Mouse (Mus musculus) liver, postnatal 0 days (tissue): ENCODE measurements around the gene Gdpd1. TPM values are rescaled to one million over a fixed set of nuclear protein-coding genes. Genes with fewer than 3 reads are reported as not detected.

Experiments used
- ATAC-seq: fragments of 200-750 bp; cut with Nextera tagmentation; 2 replicates; pipeline ENCODE4 v1.8.0; 2017; ENCODE audit warnings: mild to moderate bottlenecking, moderate library complexity
- DNase-seq: peaks from one replicate; pipeline ENCODE4 v3.0.0-alpha.2; 2016
- H3K27ac ChIP-seq: fragments of 300-500 bp; sonication (generic); 2 replicates; pipeline ENCODE4 v1.5.1; 2014; ENCODE audit warnings: antibody characterized with exemption, moderate library complexity, mild to moderate bottlenecking, low read depth
- H3K27me3 ChIP-seq: fragments of 300-500 bp; sonication (generic); 2 replicates; pipeline ENCODE4 v1.6.1; 2014; ENCODE audit warnings: low read length, control low read depth, mixed read lengths; ENCODE audit not compliant: insufficient read depth
- H3K36me3 ChIP-seq: fragments of 300-500 bp; sonication (generic); replicated peaks from 2 replicates; pipeline ENCODE4 v1.6.1; 2014; ENCODE audit warnings: mild to moderate bottlenecking, control low read depth, low read length, moderate library complexity, mixed read lengths; ENCODE audit not compliant: insufficient read depth
- H3K4me1 ChIP-seq: fragments of 300-500 bp; sonication (generic); 2 replicates; pipeline ENCODE4 v1.6.1; 2014; ENCODE audit warnings: antibody characterized with exemption, mild to moderate bottlenecking, control low read depth; ENCODE audit not compliant: insufficient read depth
- H3K4me2 ChIP-seq: fragments of 300-500 bp; sonication (generic); 2 replicates; pipeline ENCODE4 v1.6.1; 2014; ENCODE audit warnings: low read depth, mild to moderate bottlenecking, low read length, moderate library complexity, mixed read lengths
- H3K4me3 ChIP-seq: fragments of 300-500 bp; sonication (generic); 2 replicates; pipeline ENCODE4 v1.5.1; 2014; ENCODE audit warnings: low read depth, low read length
- H3K9ac ChIP-seq: fragments of 300-500 bp; sonication (generic); replicated peaks from 2 replicates; pipeline ENCODE4 v1.6.1; 2014; ENCODE audit warnings: mild to moderate bottlenecking, moderate library complexity
- H3K9me3 ChIP-seq: fragments of 300-500 bp; sonication (generic); 2 replicates; pipeline ENCODE4 v1.6.1; 2016; ENCODE audit warnings: mild to moderate bottlenecking, control low read depth, low read length, mixed read lengths
- CTCF ChIP-seq: sonication (generic); IDR thresholded peaks from 2 replicates; pipeline ENCODE4 v1.5.1; 2016; ENCODE audit warnings: antibody characterized with exemption, low read depth
- EP300 ChIP-seq: IDR thresholded peaks from 2 replicates; pipeline ENCODE4 v1.6.1; 2016; ENCODE audit warnings: antibody characterized with exemption, low read depth, mild to moderate bottlenecking
- WGBS: fragments of 180-500 bp; shearing (Covaris S2); extraction: QIAGEN DNeasy Blood & Tissue Kit; methylation state at CpG from one replicate; pipeline ENCODE4 v1.1.7; 2014; ENCODE audit not compliant: insufficient replicate concordance; 5-methylcytosine and 5-hydroxymethylcytosine counted together
- polyA plus RNA-seq: library from polyadenylated mRNA; unstranded; fragments of >200 nt; fragmentation: Nextera tagmentation; extraction: Ambion mirVana; gene quantifications from 2 replicates; pipeline ENCODE4 v1.2.1, GENCODE M21; 2015

Gdpd1 gene
- polyA plus RNA-seq, 1 experiment from 2014 or later = 2.7 TPM

GRCm38 (mm10) chr11:87007371-87007770 is 66.5 kb downstream of the Gdpd1 start:
- H3K27ac ChIP-seq = no peak overlapping the region
- TF ChIP-seq EP300 = no peak
- no peak for TF ChIP-seq CTCF
- H3K4me3 ChIP-seq = no peak overlapping the region
- no peaks in the 10 kb centered on the region for H3K36me3 ChIP-seq
- H3K27me3 ChIP-seq = no peaks in the 10 kb centered on the region
- ATAC-seq (no peak), DNase-seq (no peak)
- H3K9ac ChIP-seq = no peak overlapping the region
- 60% methylated on average over 8 of the region's 8 CpGs for WGBS
- H3K4me1 ChIP-seq = no peaks in the 10 kb centered on the region
- H3K9me3 ChIP-seq = no peaks in the 10 kb centered on the region
- no peak overlapping the region for H3K4me2 ChIP-seq

DNA sequence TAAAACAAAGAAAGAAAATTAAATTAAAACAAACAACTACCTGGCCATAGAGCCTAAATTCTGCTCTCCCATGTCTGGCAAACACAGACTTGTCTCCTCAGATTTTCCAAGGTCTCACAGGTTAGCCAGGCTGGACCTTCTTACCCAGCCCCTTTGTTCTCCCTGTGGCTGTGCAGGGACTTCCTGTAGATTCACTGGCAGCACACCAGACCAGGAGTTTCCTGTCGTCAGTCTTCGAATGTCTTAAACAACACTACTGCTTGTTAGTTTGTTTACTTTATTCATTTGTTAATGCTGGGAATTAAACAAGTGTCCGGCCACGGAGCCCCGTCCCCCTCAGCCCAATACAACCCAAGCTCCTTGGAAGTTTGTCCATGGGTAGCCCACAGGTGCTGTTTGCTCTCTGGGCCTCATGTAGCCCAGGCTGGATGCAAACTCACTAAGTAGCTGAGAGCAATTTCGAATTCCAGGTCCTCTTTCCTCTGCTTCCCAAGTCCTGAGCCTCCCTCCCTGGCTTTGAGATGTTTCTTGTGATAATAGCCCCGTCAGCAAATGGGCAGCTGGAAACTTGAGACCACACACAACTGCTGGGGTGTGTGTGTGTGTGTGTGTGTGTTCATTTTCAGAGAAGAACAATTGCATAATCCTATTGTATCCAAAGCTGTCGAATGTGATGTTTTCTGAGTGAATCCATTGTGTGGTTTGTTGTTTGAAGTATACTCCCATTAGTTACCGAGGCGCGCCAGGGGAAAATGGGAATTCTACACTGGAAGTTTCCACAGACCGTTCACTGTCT is 68.7 kb downstream of the Gdpd1 start:
- no peak for ATAC-seq
- Histone ChIP-seq H3K36me3 (no peaks in the 10 kb centered on the region), H3K9me3 (no peaks in the 10 kb centered on the region), H3K4me2 (no peak overlapping the region), H3K4me1 (no peaks in the 10 kb centered on the region), H3K4me3 (no peak overlapping the region), H3K9ac (no peak overlapping the region), H3K27ac (no peak overlapping the region), H3K27me3 (no peaks in the 10 kb centered on the region)
- no peak for TF ChIP-seq EP300
- TF ChIP-seq CTCF = no peak
- no peak for DNase-seq
- 52% methylated on average over 12 of the region's 12 CpGs for WGBS

GRCm38 (mm10) chr11:87002078-87002829 is 71.6 kb downstream of the Gdpd1 start:
- no peak overlapping the region for H3K4me2 ChIP-seq
- no peak for DNase-seq
- 69% methylated on average over 10 of the region's 10 CpGs for WGBS

GRCm38 (mm10) chr11:87001217-87001616 is 72.6 kb downstream of the Gdpd1 start:
- DNase-seq (no peak), ATAC-seq (no peak)
- Histone ChIP-seq H3K4me3 (no peak overlapping the region), H3K27me3 (no peaks in the 10 kb centered on the region), H3K27ac (no peak overlapping the region), H3K4me2 (no peak overlapping the region), H3K9ac (no peak overlapping the region), H3K36me3 (no peaks in the 10 kb centered on the region), H3K4me1 (no peaks in the 10 kb centered on the region), H3K9me3 (no peaks in the 10 kb centered on the region)
- 54% methylated on average over 8 of the region's 8 CpGs for WGBS
- TF ChIP-seq CTCF (no peak), EP300 (no peak)

More at GRCm38 (mm10) chr11:87002078-87002829, 71.6 kb downstream of the Gdpd1 start:
- Histone ChIP-seq H3K9me3 (no peaks in the 10 kb centered on the region), H3K27ac (no peak overlapping the region), H3K27me3 (no peaks in the 10 kb centered on the region), H3K4me1 (no peaks in the 10 kb centered on the region), H3K9ac (no peak overlapping the region), H3K4me3 (no peak overlapping the region), H3K36me3 (no peaks in the 10 kb centered on the region)
- TF ChIP-seq EP300 (no peak), CTCF (no peak)
- ATAC-seq = no peak

DNA sequence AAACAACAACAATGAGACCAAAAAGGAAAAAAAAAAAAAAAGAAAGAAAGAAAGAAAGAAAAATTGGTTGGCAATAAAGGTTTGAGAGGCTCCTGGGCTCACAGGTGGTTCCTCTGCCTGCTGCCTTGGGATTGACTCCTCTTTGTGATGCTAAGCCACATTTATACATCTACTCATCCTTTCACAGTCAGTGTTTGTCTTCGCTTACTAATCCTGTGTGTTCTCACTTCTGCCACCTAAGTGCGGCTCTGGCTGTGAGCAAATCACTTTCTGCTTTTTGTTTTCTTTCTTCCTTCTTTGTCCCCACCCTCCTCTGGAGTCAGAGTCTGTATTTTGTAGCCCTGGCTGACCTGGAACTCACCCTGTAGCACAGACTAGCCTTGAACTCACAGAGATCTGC is 77.6 kb downstream of the Gdpd1 start:
- Histone ChIP-seq H3K36me3 (no peaks in the 10 kb centered on the region), H3K27me3 (no peaks in the 10 kb centered on the region), H3K4me1 (peaks cover 25% of the 10 kb centered on the region), H3K9ac (no peak overlapping the region), H3K9me3 (no peaks in the 10 kb centered on the region), H3K4me3 (no peak overlapping the region), H3K4me2 (no peak overlapping the region), H3K27ac (no peak overlapping the region)
- ATAC-seq (no peak), DNase-seq (no peak)
- WGBS = 64% methylated on average over 2 of the region's 2 CpGs
- TF ChIP-seq CTCF (no peak), EP300 (no peak)

- 36% methylated on average over 6 of the region's 6 CpGs for WGBS
- ATAC-seq = no peak
- DNase-seq = peak; percentile 63
- TF ChIP-seq CTCF = peak; percentile 88
- TF ChIP-seq EP300 = no peak
- no peaks in the 10 kb centered on the region for H3K27me3 ChIP-seq
- no peaks in the 10 kb centered on the region for H3K36me3 ChIP-seq
- no peaks in the 10 kb centered on the region for H3K9me3 ChIP-seq
- no peak overlapping the region for H3K4me2 ChIP-seq
- H3K4me1 ChIP-seq = peaks cover 25% of the 10 kb centered on the region
- no peak overlapping the region for H3K4me3 ChIP-seq
- no peak overlapping the region for H3K9ac ChIP-seq
- H3K27ac ChIP-seq = no peak overlapping the region
Observed at GRCm38 (mm10) chr11:86995625-86996221, 78.1 kb downstream of the Gdpd1 start.
